Mouse (Mus musculus): ENCODE measurements around the gene Ntn1. TPM values are rescaled to one million over a fixed set of nuclear protein-coding genes. Genes with fewer than 3 reads are reported as not detected.

Gene Ntn1
- polyA plus RNA-seq, 1 experiment = 15.6 TPM

- no peak overlapping the region for H3K4me2 ChIP-seq (ENCODE audit: low read depth)
- no peak for TF ChIP-seq POLR2A (IDR thresholded peaks at IDR 0.05; ENCODE audit: insufficient read length, low read depth)
- TF ChIP-seq CEBPB (IDR thresholded peaks at IDR 0.05; ENCODE audit: insufficient read depth, poor library complexity, severe bottlenecking) = no peak
- TF ChIP-seq MYOD1 (IDR thresholded peaks at IDR 0.05; ENCODE audit: control insufficient read depth in 1 of 3, insufficient read length in 2 of 3, low read depth in 2 of 3) = no peak
- no peak for TF ChIP-seq SRF (IDR thresholded peaks at IDR 0.05; ENCODE audit: control insufficient read depth, insufficient read length, low read depth)
- TF ChIP-seq MYOG (IDR thresholded peaks at IDR 0.05; ENCODE audit: control insufficient read depth in 1 of 3, insufficient read depth in 1 of 3, insufficient read length in 2 of 3, low read depth in 2 of 3) = no peak
- TF ChIP-seq E2F4 (IDR thresholded peaks at IDR 0.05; ENCODE audit: insufficient read depth) = no peak
- no peaks in the 10 kb centered on the region for H3K36me3 ChIP-seq (ENCODE audit: control insufficient read depth, insufficient read depth)
- H3ac ChIP-seq (ENCODE audit: control insufficient read depth, insufficient read length) = no peak overlapping the region
- H3K4me3 ChIP-seq = no peak overlapping the region
- no peaks in the 10 kb centered on the region for H3K27me3 ChIP-seq (ENCODE audit: control insufficient read depth, insufficient read depth, insufficient read length)
- no peaks in the 10 kb centered on the region for H3K79me2 ChIP-seq (ENCODE audit: control insufficient read depth, insufficient read depth)
Observed at GRCm38 (mm10) chr11:68263100-68263499, 137.5 kb downstream of the Ntn1 start.

- no peaks in the 10 kb centered on the region for H3K79me2 ChIP-seq (ENCODE audit: control insufficient read depth, insufficient read depth)
- H3K36me3 ChIP-seq (ENCODE audit: control insufficient read depth, insufficient read depth) = no peaks in the 10 kb centered on the region
- H3K4me2 ChIP-seq (ENCODE audit: low read depth) = no peak overlapping the region
- H3K4me3 ChIP-seq = no peak overlapping the region
- H3K27me3 ChIP-seq (ENCODE audit: control insufficient read depth, insufficient read depth, insufficient read length) = no peaks in the 10 kb centered on the region
- no peak overlapping the region for H3ac ChIP-seq (ENCODE audit: control insufficient read depth, insufficient read length)
- no peak for TF ChIP-seq USF1 (IDR thresholded peaks at IDR 0.05; ENCODE audit: low read depth)
Observed at GRCm38 (mm10) chr11:68261162-68261892, 139.3 kb downstream of the Ntn1 start.

- Histone ChIP-seq H3K27me3 (ENCODE audit: control insufficient read depth, insufficient read depth, insufficient read length) (no peaks in the 10 kb centered on the region), H3K4me3 (no peak overlapping the region), H3K79me2 (ENCODE audit: control insufficient read depth, insufficient read depth) (no peaks in the 10 kb centered on the region), H3K4me2 (ENCODE audit: low read depth) (no peak overlapping the region), H3K36me3 (ENCODE audit: control insufficient read depth, insufficient read depth) (no peaks in the 10 kb centered on the region), H3ac (ENCODE audit: control insufficient read depth, insufficient read length) (no peak overlapping the region)
- no peak for TF ChIP-seq E2F4 (IDR thresholded peaks at IDR 0.05; ENCODE audit: insufficient read depth)
- TF ChIP-seq MYOG (IDR thresholded peaks at IDR 0.05; ENCODE audit: control insufficient read depth in 1 of 3, insufficient read depth in 1 of 3, insufficient read length in 2 of 3, low read depth in 2 of 3) = no peak
- TF ChIP-seq SRF (IDR thresholded peaks at IDR 0.05; ENCODE audit: control insufficient read depth, insufficient read length, low read depth) = no peak
Observed at GRCm38 (mm10) chr11:68260399-68260798, 140.2 kb downstream of the Ntn1 start.

GRCm38 (mm10) chr11:68258498-68258897, 142.1 kb downstream of the Ntn1 start:
- no peaks in the 10 kb centered on the region for H3K36me3 ChIP-seq (ENCODE audit: control insufficient read depth, insufficient read depth)
- H3ac ChIP-seq (ENCODE audit: control insufficient read depth, insufficient read length) = no peak overlapping the region
- no peak overlapping the region for H3K4me2 ChIP-seq (ENCODE audit: low read depth)
- H3K27me3 ChIP-seq (ENCODE audit: control insufficient read depth, insufficient read depth, insufficient read length) = no peaks in the 10 kb centered on the region
- no peak overlapping the region for H3K4me3 ChIP-seq
- H3K79me2 ChIP-seq (ENCODE audit: control insufficient read depth, insufficient read depth) = no peaks in the 10 kb centered on the region
- TF ChIP-seq CEBPB (IDR thresholded peaks at IDR 0.05; ENCODE audit: insufficient read depth, poor library complexity, severe bottlenecking) (no peak), MAX (IDR thresholded peaks at IDR 0.05; ENCODE audit: low read depth) (no peak), E2F4 (IDR thresholded peaks at IDR 0.05; ENCODE audit: insufficient read depth) (no peak), MYOG (IDR thresholded peaks at IDR 0.05; ENCODE audit: control insufficient read depth in 1 of 3, insufficient read depth in 1 of 3, insufficient read length in 2 of 3, low read depth in 2 of 3) (no peak), TCF3 (IDR thresholded peaks at IDR 0.05; ENCODE audit: insufficient read length, low read depth) (no peak), REST (IDR thresholded peaks at IDR 0.05; ENCODE audit: insufficient read depth, insufficient read length) (no peak), SRF (IDR thresholded peaks at IDR 0.05; ENCODE audit: control insufficient read depth, insufficient read length, low read depth) (no peak), TCF12 (IDR thresholded peaks at IDR 0.05; ENCODE audit: insufficient read depth, poor library complexity, severe bottlenecking) (no peak), USF1 (IDR thresholded peaks at IDR 0.05; ENCODE audit: low read depth) (no peak), POLR2A (IDR thresholded peaks at IDR 0.05; ENCODE audit: insufficient read length, low read depth) (no peak), MYOD1 (IDR thresholded peaks at IDR 0.05; ENCODE audit: control insufficient read depth in 1 of 3, insufficient read length in 2 of 3, low read depth in 2 of 3) (no peak), POLR2AphosphoS2 (IDR thresholded peaks at IDR 0.05; ENCODE audit: insufficient read length, low read depth) (no peak)

- H3K36me3 ChIP-seq (ENCODE audit: control insufficient read depth, insufficient read depth) = no peaks in the 10 kb centered on the region
- no peak for TF ChIP-seq SRF (IDR thresholded peaks at IDR 0.05; ENCODE audit: control insufficient read depth, insufficient read length, low read depth)
- no peak for TF ChIP-seq TCF12 (IDR thresholded peaks at IDR 0.05; ENCODE audit: insufficient read depth, poor library complexity, severe bottlenecking)
- TF ChIP-seq E2F4 (IDR thresholded peaks at IDR 0.05; ENCODE audit: insufficient read depth) = no peak
- no peak for TF ChIP-seq REST (IDR thresholded peaks at IDR 0.05; ENCODE audit: insufficient read depth, insufficient read length)
- no peak for TF ChIP-seq USF1 (IDR thresholded peaks at IDR 0.05; ENCODE audit: low read depth)
- no peaks in the 10 kb centered on the region for H3K79me2 ChIP-seq (ENCODE audit: control insufficient read depth, insufficient read depth)
- H3K4me2 ChIP-seq (ENCODE audit: low read depth) = no peak overlapping the region
- H3K27me3 ChIP-seq (ENCODE audit: control insufficient read depth, insufficient read depth, insufficient read length) = no peaks in the 10 kb centered on the region
- no peak overlapping the region for H3ac ChIP-seq (ENCODE audit: control insufficient read depth, insufficient read length)
- no peak overlapping the region for H3K4me3 ChIP-seq
Observed at GRCm38 (mm10) chr11:68253531-68253930, 147.1 kb downstream of the Ntn1 start.

Measured in myocyte (in vitro differentiated cells).